Mouse (Mus musculus) kidney, adult 9 months (tissue): Measurements from ENCODE around the gene Rps11.
A peak's percentile ranks its signal among the peaks of the same experiment; 100 is the strongest.
"Not testable (repeated sequence)": the region's sequence is repeated elsewhere in the genome, so short reads cannot be mapped to it uniquely, and the experiment has no call there.

Experiments used
- DNase-seq: peaks from one replicate; pipeline ENCODE4 v3.0.0; 2022

Gene Rps11

GRCm38 (mm10) chr7:45131850-45132249, 7.6 kb upstream of the Rps11 start:
- no peak for DNase-seq

DNA sequence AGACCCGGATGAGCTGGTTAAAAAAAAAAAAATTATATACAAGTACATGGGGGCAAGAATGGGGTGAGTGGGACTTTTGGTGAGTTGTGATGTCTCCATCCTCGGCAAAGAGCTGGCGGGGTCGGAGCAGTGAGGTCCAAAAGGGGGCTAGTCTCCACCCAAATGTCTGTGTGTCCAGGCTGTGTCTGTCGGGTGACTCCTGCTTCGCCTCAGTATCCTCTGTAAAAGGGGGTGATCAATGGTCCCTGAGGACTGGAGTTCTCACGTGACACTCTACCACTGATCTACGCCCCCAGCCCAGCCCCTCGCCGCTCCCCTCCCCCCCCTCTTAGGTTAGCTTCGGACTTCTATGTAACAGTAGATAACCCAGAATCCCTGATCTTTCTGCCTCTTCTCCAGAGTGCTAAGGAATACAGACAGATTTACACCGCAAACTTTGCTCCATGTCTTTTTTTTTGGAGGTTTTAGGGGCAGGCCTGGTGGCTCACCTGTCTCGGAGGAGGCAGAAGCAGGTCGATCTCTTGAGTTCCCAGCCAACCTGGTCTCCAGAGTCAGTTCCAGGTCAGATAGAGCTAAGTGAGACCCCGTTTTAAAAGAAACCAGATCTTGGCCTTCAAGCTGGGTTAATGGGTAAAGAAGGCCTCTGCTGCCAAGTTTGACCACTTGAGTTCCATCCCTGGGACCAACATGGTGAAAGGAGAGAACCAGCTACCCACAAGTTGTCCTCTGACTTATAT, 5.7 kb upstream of the Rps11 start:
- no peak for DNase-seq

- DNase-seq = no peak
Observed at GRCm38 (mm10) chr7:45129318-45129717, 5.1 kb upstream of the Rps11 start.

GRCm38 (mm10) chr7:45128624-45129246, 4.5 kb upstream of the Rps11 start, which contains the start of gene Rpl13a:
Rpl13a (minus strand) TSS chr7:45128761.
- peak; percentile 100 for DNase-seq

DNA sequence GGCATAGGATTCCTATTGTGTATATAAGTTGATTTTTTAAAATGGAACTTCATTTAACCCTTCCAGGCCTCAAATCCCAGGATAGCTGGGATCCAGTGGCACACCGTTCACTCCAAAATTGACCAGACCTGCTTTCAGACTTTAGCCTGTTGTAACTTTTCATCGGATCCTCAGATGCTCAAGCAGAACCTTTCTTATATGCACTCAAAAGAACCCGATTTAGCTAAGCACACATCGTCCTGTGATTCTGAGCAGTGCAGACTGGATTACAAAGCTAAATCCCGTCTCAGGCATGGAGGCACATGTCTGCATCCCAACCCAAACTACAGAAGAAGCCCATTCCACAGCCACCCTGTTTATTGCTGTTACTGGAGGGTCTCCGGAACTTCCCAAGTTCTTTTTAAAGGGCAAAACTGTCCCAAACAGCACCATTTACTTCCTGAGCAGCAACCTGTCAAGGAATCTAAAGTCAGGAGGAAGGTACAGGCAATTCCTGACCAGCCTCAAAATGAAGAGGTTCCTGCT, 3.5 kb upstream of the Rps11 start:
- no peak for DNase-seq

GRCm38 (mm10) chr7:45126844-45127699, 2.8 kb upstream of the Rps11 start:
- no peak for DNase-seq

DNA sequence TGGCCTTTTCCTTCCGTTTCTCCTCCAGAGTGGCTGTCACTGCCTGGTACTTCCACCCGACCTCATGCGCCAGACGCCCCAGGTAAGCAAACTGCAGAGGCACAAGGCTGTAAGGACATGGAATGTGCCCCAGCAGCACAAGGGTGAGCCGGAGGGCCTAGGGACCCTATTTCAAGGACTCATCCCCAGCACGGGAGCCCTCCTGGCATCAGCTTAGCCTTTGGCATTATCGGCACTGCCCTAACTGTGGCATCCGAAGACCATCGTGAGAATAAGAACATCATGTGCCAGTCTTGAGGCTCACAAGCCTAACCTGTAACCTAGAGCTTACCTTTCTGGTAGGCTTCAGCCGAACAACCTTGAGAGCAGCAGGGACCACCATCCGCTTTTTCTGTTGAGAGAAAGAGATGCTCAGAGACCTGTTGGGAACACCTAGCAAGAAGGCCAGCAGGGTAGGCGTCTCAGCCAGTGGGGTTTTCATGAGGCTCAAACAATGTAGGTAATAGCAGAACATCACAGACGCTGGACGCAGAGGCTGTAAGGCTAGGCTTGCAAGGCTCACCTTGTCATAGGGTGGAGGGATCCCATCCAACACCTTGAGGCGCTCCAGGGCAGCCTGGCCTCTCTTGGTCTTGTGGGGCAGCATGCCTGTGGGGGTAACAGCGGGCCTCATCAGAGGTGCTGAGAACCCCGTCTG, 2.1 kb upstream of the Rps11 start:
- no peak for DNase-seq

- not testable (repeated sequence) for DNase-seq
Observed at GRCm38 (mm10) chr7:45125649-45126048, 1.4 kb upstream of the Rps11 start.

DNA sequence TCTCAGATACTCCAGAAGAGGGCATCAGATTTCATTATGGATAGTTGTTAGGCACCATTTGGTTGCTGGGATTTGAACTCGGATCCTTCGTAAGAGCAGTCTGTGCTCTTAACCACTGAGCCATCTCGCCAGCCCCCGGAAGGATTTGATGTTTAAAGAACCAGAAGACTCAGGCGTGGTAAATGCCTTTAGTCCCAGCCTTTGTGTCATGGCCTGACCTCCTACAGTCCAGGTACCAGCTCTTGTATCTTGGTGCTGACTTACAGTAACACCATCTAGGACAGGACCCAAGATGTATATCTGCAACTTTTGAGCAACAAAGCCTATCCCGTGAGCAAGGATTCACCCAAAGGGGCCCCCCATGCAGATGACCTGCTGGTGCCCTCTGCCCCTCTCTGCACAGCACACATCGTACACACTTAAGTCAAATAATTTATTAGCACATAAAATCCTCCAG, 933 bp upstream of the Rps11 start:
- no peak for DNase-seq

GRCm38 (mm10) chr7:45123186-45123570, 1.1 kb downstream of the Rps11 start:
- no peak for DNase-seq

DNA sequence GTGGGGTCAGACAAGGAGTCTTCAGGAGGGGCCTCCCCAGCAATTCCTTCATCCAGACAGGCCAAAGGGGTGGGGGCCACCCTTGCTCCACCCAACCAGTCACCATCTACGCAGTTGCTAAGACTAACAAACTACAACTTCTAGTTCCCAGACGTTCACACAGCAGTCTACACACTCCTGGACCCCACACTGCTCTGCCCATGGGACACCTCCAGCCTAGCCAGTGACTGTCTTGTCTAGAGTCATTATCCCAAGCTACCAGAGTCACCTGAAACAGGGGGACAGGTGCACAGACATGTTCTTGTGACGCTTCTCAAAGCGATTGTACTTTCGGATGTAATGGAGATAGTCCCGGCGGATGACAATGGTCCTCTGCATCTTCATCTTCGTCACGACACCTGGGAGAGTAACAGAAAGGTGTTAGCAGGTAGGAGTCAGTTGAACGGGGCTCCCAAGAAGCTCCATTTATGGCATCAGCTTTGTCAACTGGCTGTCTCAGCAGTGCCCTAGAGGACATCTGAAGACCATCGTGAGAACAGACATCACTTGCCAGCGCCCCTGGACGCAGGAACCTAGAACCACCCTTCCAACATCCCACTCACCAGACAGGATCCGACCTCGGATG, 1.6 kb downstream of the Rps11 start:
- DNase-seq = no peak

GRCm38 (mm10) chr7:45121966-45122365, 2.3 kb downstream of the Rps11 start:
- DNase-seq = no peak

- no peak for DNase-seq
Observed at GRCm38 (mm10) chr7:45121404-45121803, 2.8 kb downstream of the Rps11 start.

DNA sequence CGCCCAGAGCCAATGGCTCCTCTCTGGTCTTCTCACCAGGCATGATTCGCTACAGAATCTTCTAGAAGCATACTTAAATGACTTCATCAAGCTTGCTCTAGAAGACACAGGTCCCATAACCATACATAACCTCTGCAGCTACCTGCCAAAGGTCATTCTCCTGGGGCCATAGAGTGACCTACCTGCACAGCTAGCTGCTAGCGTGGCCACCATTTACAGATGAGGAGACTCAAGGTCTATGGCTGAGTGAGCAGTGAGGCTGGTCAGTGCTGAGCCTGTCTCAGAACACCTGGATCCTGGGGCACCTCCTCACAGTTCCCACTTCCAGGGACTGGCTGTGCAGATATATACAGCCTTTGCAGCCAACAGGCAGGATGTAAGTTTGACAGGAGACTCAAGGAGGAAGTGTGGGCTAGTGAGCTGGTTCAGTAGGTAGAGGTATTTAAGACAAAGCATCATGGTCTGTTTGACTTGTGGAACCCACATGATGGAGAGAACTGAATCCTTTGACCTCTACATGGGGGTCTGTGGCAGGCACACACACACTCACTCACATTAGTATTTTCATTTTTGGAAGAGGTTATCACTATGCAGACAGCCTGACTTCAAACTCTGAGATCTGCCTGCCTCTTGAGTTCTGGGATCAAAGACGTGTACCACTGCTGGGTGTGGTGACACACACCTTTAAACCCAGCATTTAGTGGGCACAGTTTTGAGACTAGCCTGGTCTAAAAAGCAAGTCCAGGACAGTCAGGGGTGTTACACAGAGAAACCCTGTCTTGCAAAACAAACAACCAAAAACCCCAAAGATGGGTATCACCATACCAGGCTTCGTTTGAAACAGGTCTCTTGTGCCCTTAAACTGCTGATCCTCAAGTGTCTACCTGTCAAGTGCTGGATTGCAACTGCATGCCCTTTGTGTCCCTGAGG, 4.2 kb downstream of the Rps11 start:
- DNase-seq = no peak

GRCm38 (mm10) chr7:45118336-45118735, 5.9 kb downstream of the Rps11 start:
- no peak for DNase-seq

- DNase-seq = no peak
Observed at GRCm38 (mm10) chr7:45117566-45117965, 6.7 kb downstream of the Rps11 start.

DNA sequence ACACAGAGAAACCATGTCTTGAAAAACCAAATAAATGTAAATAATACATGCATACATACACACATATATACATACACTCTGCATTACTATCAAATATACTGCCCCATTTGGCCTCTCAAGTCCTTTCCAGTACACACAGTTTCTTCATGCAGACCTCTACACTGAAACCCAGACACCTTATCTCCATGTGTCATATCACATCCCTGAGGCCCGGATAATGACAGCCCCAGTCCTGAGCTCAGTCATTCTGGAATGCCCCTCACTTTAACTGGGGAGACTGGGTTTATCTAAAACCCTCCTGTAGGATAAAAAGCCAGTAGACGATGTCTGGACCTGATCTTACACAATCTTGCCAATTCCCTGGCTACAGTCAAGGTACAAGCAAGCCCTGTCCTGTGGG, 10.8 kb downstream of the Rps11 start:
- DNase-seq = no peak

GRCm38 (mm10) chr7:45112529-45112928, 11.7 kb downstream of the Rps11 start:
- DNase-seq = no peak

- DNase-seq = no peak
Observed at GRCm38 (mm10) chr7:45111940-45112339, 12.3 kb downstream of the Rps11 start.

DNA sequence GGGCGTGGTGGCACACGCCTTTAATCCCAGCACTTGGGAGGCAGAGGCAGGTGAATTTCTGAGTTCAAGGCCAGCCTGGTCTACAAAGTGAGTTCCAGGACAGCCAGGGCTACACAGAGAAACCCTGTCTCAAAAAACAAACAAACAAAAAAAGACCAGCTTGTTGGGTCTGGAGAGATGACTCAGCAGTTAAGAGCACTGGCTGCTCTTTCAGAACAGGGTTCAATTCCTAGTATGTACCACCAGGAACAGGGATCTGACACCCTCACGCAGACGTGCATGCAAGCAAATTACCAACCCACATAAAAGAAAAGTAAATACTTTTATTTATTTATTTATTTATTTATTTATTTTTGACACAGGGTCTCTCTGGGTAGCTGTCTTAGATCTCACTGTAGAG, 14.2 kb downstream of the Rps11 start:
- DNase-seq = not testable (repeated sequence)

DNA sequence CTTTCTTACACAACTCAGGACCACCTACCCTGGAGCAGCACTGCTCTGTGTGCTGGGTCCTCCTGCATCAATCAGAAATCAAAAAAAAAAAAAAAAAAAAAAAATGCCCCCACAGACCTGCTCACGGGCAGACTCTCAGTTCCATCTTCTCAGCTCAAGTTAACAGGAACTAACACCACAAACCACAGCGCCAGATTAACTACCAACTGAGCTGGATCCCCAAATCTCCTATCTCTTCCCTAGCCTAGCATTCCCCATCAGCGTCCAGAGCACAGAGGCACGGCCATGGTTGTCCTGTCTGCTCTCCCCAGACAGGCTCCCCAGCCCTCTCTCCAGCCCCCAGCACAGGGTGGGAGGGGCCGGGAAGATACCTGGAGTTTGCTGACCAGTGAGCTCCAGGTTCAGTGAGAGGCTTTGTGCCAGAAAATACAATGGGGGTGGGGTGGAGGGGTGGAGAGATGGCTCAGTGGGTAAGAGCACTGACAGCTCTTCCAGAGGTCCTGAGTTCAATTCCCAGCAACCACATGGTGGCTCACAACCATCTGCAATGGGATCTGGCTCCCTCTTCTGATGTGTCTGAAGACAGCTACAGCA, 17.1 kb downstream of the Rps11 start:
- no peak for DNase-seq
